Mouse (Mus musculus): ENCODE results near the gene Pbld2.
"Not testable (repeated sequence)": the region's sequence is repeated elsewhere in the genome, so short reads cannot be mapped to it uniquely, and the experiment has no call there.

Pbld2 gene

GRCm38 (mm10) chr10:63025491-63026011 is 1.4 kb downstream of the Pbld2 start:
- no peak for DNase-seq (ENCODE audit: low spot score in 2 of 2)

- DNase-seq (ENCODE audit: low spot score in 2 of 2), result peak; percentile 62 to 75
These were observed 2.2 kb downstream of the Pbld2 start for GRCm38 (mm10) chr10:63026156-63026794.

- DNase-seq (ENCODE audit: low spot score in 2 of 2), result peak; percentile 43 to 71
These were observed 2.7 kb downstream of the Pbld2 start for GRCm38 (mm10) chr10:63026795-63027160.

GRCm38 (mm10) chr10:63027376-63028161 is 3.5 kb downstream of the Pbld2 start:
- no peak for DNase-seq (ENCODE audit: low spot score in 2 of 2)

- no peak for DNase-seq (ENCODE audit: low spot score in 2 of 2)
These were observed 4.3 kb downstream of the Pbld2 start for GRCm38 (mm10) chr10:63028396-63028795.

GRCm38 (mm10) chr10:63032267-63032666 is 8.2 kb downstream of the Pbld2 start:
- DNase-seq (ENCODE audit: low spot score in 2 of 2), result no peak

GRCm38 (mm10) chr10:63032956-63033355 is 8.8 kb downstream of the Pbld2 start:
- DNase-seq (ENCODE audit: low spot score in 2 of 2), result no peak

- no peak for DNase-seq (ENCODE audit: low spot score in 2 of 2)
These were observed 14.6 kb downstream of the Pbld2 start for GRCm38 (mm10) chr10:63038571-63039320.

GRCm38 (mm10) chr10:63039867-63040628 is 15.9 kb downstream of the Pbld2 start:
- DNase-seq (ENCODE audit: low spot score in 2 of 2), result no peak

- no peak for DNase-seq (ENCODE audit: low spot score in 2 of 2)
These were observed 19.0 kb downstream of the Pbld2 start for GRCm38 (mm10) chr10:63043154-63043553.

- DNase-seq (ENCODE audit: low spot score in 2 of 2), result no peak
These were observed 23.6 kb downstream of the Pbld2 start for GRCm38 (mm10) chr10:63047751-63048150.

GRCm38 (mm10) chr10:63049106-63049505 is 25.0 kb downstream of the Pbld2 start:
- no peak for DNase-seq (ENCODE audit: low spot score in 2 of 2)

GRCm38 (mm10) chr10:63051267-63051666 is 27.2 kb downstream of the Pbld2 start:
- DNase-seq (ENCODE audit: low spot score in 2 of 2), result no peak

- no peak for DNase-seq (ENCODE audit: low spot score in 2 of 2)
These were observed 27.9 kb downstream of the Pbld2 start for GRCm38 (mm10) chr10:63052011-63052410.

- DNase-seq (ENCODE audit: low spot score in 2 of 2), result no peak
These were observed 28.9 kb downstream of the Pbld2 start for GRCm38 (mm10) chr10:63053007-63053406.

- not testable (repeated sequence) for DNase-seq (ENCODE audit: low spot score in 2 of 2)
These were observed 30.0 kb downstream of the Pbld2 start for GRCm38 (mm10) chr10:63054071-63054470.

GRCm38 (mm10) chr10:63054586-63054985 is 30.5 kb downstream of the Pbld2 start:
- DNase-seq (ENCODE audit: low spot score in 2 of 2), result no peak

GRCm38 (mm10) chr10:63056966-63057750 is 33.0 kb downstream of the Pbld2 start:
- no peak for DNase-seq (ENCODE audit: low spot score in 2 of 2)

GRCm38 (mm10) chr10:63059862-63060261 is 35.7 kb downstream of the Pbld2 start, which contains the start of gene Pbld1:
Gene Pbld1, plus strand, starts transcription at chr10:63060162.
- no peak for DNase-seq (ENCODE audit: low spot score in 2 of 2)

- DNase-seq (ENCODE audit: low spot score in 2 of 2), result no peak
These were observed 36.3 kb downstream of the Pbld2 start for GRCm38 (mm10) chr10:63060406-63060805.

GRCm38 (mm10) chr10:63061266-63061665 is 37.2 kb downstream of the Pbld2 start:
- no peak for DNase-seq (ENCODE audit: low spot score in 2 of 2)
